Mouse (Mus musculus) bone marrow, adult 2 months (tissue): ENCODE data around the gene Syt17. TPM values are rescaled to one million over a fixed set of nuclear protein-coding genes. Genes with fewer than 3 reads are reported as not detected.

Source experiments
- H3K27ac ChIP-seq: fragments of 200-500 bp; 2 replicates; pipeline ENCODE4 v1.5.1; 2012; ENCODE audit warnings: low read depth, mild to moderate bottlenecking, control low read depth, inconsistent platforms, low read length; ENCODE audit not compliant: control insufficient read depth, poor library complexity, insufficient read depth
- H3K4me1 ChIP-seq: fragments of 200-500 bp; 2 replicates; pipeline ENCODE4 v1.6.1; 2011; ENCODE audit warnings: low read length; ENCODE audit not compliant: control insufficient read depth, insufficient read depth
- H3K4me3 ChIP-seq: fragments of 200-500 bp; replicated peaks from 2 replicates; pipeline ENCODE3; 2011; ENCODE audit warnings: mild to moderate bottlenecking, low read depth, low read length, control low read depth; ENCODE audit not compliant: control insufficient read depth
- CTCF ChIP-seq: fragments of 200-500 bp; IDR thresholded peaks from 2 replicates; pipeline ENCODE4 v1.5.1; 2011; ENCODE audit warnings: low read length, control low read depth; ENCODE audit not compliant: control insufficient read depth, insufficient read depth
- POLR2A ChIP-seq: fragments of 200-500 bp; IDR thresholded peaks from 2 replicates; pipeline ENCODE4 v1.6.1; 2011; ENCODE audit warnings: low read depth, mild to moderate bottlenecking, control low read depth, low read length, borderline replicate concordance; ENCODE audit not compliant: control insufficient read depth
- WGBS: fragments of 180-500 bp; shearing (Covaris S2); methylation state at CpG from one replicate; pipeline ENCODE4 v1.1.7; 2018; 5-methylcytosine and 5-hydroxymethylcytosine counted together
- polyA plus RNA-seq: library from polyadenylated mRNA; stranded (reverse); fragments of >200 nt; gene quantifications from 2 replicates; pipeline ENCODE4 v1.2.4, GENCODE M21; 2011; ENCODE audit warnings: low replicate concordance; ENCODE audit not compliant: missing spikeins, insufficient read depth, insufficient read length

Syt17 gene
- polyA plus RNA-seq, 1 experiment: 0.85 TPM

- no peak for TF ChIP-seq CTCF
- no peak for TF ChIP-seq POLR2A
- Histone ChIP-seq H3K4me1 (peaks cover 8% of the 10 kb centered on the region), H3K4me3 (no peak overlapping the region), H3K27ac (no peak overlapping the region)
- 39% methylated on average over 8 of the region's 8 CpGs for WGBS
Measured at GRCm38 (mm10) chr7:118488060-118488664, 40.1 kb upstream of the Syt17 start.

GRCm38 (mm10) chr7:118486917-118487316 is 38.9 kb upstream of the Syt17 start:
- H3K4me3 ChIP-seq: no peak overlapping the region
- peaks cover 6% of the 10 kb centered on the region for H3K4me1 ChIP-seq
- 50% methylated on average over 5 of the region's 5 CpGs for WGBS
- TF ChIP-seq POLR2A: no peak
- TF ChIP-seq CTCF: no peak
- no peak overlapping the region for H3K27ac ChIP-seq

GRCm38 (mm10) chr7:118483996-118484395 is 36.0 kb upstream of the Syt17 start:
- 23% methylated on average over 1 of the region's 1 CpGs for WGBS
- Histone ChIP-seq H3K4me1 (peaks cover 2% of the 10 kb centered on the region), H3K4me3 (no peak overlapping the region), H3K27ac (no peak overlapping the region)
- TF ChIP-seq POLR2A: no peak

GRCm38 (mm10) chr7:118482001-118482400 is 34.0 kb upstream of the Syt17 start:
- Histone ChIP-seq H3K4me3 (no peak overlapping the region), H3K27ac (no peak overlapping the region), H3K4me1 (no peaks in the 10 kb centered on the region; the same call in 1 of the 2 replicates)
- WGBS: 72% methylated on average over 2 of the region's 2 CpGs
- TF ChIP-seq POLR2A: no peak
- TF ChIP-seq CTCF: no peak

- Histone ChIP-seq H3K27ac (no peak overlapping the region), H3K4me1 (no peaks in the 10 kb centered on the region; the same call in 1 of the 2 replicates), H3K4me3 (no peak overlapping the region)
- WGBS: 70% methylated on average over 10 of the region's 10 CpGs
- TF ChIP-seq POLR2A (no peak), CTCF (no peak)
Measured at GRCm38 (mm10) chr7:118481047-118481810, 33.2 kb upstream of the Syt17 start.

GRCm38 (mm10) chr7:118480160-118480709 is 32.2 kb upstream of the Syt17 start:
- TF ChIP-seq CTCF (no peak), POLR2A (no peak)
- Histone ChIP-seq H3K27ac (no peak overlapping the region), H3K4me1 (no peaks in the 10 kb centered on the region; the same call in 1 of the 2 replicates), H3K4me3 (no peak overlapping the region)
- WGBS: 85% methylated on average over 9 of the region's 9 CpGs

GRCm38 (mm10) chr7:118478835-118479312 is 30.9 kb upstream of the Syt17 start:
- TF ChIP-seq POLR2A (no peak), CTCF (no peak)
- Histone ChIP-seq H3K4me1 (no peaks in the 10 kb centered on the region; the same call in 1 of the 2 replicates), H3K4me3 (no peak overlapping the region), H3K27ac (no peak overlapping the region)
- 45% methylated on average over 3 of the region's 3 CpGs for WGBS

GRCm38 (mm10) chr7:118476428-118476827 is 28.4 kb upstream of the Syt17 start:
- WGBS: 79% methylated on average over 5 of the region's 5 CpGs
- TF ChIP-seq POLR2A: no peak
- TF ChIP-seq CTCF: no peak
- no peak overlapping the region for H3K27ac ChIP-seq

More at GRCm38 (mm10) chr7:118476428-118476827, 28.4 kb upstream of the Syt17 start:
- no peak overlapping the region for H3K4me3 ChIP-seq
- no peaks in the 10 kb centered on the region; the same call in 1 of the 2 replicates for H3K4me1 ChIP-seq
